Mouse (Mus musculus): ENCODE measurements around the gene Rasgef1c.

The Rasgef1c gene

DNA sequence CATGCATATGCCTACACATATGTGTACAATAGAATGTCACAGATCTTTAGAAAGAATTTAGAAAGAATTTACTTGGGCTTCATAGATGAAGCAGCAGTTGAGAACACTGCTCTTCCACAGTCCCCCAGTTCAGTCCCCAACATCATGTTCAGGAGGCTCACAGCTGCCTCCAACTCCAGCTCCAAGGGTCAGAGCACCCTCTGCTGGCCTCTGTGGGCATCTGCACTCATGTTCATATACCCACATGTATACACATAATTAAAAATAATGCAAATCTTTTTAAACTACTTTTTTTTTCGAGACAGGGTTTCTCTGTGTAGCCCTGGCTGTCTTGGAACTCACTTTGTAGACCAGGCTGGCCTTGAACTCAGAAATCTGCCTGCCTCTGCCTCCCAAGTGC lies 73.0 kb downstream of the Rasgef1c start:
- DNase-seq (ENCODE audit: low read depth, low spot score): no peak

DNA sequence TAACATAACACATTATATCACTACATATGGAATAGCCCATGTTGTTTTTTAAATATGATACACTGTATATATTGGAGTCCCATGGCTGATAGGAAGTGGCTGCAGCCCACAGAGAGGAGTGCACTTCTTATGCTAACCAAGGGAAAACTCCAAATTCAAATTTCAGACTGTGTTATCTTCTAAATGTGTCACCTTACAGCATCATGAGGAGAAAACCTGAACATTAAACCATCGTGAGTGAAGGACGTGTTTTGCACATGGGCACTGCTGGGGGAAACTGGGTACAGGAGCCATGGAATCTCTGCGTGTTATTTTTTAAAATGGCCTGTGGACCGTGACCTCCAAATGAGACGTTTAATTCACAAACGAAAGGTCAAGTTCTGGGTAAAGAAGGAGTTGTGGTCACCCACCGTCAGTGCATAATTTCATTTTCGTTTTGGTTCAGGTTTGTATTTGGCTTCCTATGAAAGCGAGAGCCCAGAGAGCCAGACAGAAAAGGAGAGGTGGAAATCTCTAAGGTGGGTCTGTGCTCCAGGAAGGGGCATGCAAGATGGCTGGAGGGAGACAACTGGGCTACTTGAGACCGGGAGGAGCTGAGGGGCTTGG lies 76.4 kb downstream of the Rasgef1c start:
- no peak for DNase-seq (ENCODE audit: low read depth, low spot score)

DNA sequence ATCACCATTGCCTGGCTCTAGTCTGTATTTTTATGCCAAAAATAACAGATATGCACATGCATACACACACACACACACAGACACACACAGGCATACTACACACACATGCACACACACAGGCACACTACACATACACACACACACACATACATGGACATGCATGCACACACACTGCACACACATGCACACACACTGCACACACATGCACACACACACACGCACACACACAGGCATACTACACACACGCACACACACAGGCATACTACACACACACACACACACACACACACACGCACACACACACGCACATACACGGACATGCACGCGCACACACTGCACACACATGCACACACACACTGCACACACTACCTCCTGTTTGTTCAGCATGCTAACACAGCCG lies 77.3 kb downstream of the Rasgef1c start:
- no peak for DNase-seq (ENCODE audit: low read depth, low spot score)

DNA sequence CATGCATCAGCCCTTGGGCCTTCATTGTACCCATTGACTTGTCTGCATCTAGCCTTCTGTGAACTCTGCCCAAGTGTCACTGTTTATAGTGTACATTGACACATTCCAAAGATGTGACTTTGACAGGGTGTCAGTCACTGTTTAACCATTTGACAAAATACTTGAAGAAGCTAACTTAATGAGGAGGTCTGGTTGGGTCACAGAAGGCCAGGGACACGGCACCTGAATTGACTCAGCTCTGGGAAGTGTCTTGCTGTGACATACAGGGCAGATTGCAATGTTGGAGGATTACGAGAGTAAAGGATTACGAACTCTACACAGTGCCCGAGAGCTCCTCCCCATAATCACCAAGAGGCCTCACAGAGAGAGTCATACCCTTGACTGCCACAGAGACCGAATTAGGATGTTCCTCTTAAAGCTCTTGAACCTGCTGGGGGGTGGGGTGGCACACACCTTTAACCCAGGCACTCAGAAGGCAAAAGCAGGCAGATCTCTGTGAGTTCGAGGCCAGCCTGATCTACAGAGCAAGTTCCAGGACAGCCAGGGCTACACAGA lies 79.1 kb downstream of the Rasgef1c start:
- no peak for DNase-seq (ENCODE audit: low read depth, low spot score)

DNA sequence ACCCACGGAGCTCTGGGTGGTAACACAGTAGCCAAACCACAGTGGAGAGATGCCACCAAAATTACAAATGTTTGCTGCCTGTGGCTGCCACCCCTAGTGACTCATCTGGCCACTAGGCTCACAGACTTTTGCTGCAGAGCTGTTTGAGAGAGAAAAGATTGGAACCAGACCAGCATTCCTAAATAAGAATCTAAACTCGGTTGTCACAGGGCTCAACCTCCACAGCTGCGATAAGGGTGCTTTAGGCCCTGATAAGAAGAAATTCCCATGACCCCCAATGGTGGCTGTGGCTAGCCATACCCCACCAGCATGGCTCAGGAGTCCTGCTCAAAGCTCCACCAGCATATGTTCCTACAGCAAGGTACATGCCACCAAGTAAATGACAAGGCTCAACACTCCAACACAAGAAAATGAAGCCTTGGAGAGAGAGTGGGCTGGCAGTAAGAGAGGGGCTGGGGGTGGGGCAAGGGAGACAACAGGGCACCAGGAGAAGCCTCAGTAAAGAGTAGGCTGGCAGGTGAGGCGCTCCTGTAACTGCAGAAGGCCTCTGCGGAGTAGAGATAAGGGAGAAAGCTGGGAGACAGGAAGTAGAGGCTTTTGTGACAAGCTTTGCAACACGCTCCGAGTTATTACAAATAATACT lies 79.8 kb downstream of the Rasgef1c start:
- DNase-seq (ENCODE audit: low read depth, low spot score): no peak

DNA sequence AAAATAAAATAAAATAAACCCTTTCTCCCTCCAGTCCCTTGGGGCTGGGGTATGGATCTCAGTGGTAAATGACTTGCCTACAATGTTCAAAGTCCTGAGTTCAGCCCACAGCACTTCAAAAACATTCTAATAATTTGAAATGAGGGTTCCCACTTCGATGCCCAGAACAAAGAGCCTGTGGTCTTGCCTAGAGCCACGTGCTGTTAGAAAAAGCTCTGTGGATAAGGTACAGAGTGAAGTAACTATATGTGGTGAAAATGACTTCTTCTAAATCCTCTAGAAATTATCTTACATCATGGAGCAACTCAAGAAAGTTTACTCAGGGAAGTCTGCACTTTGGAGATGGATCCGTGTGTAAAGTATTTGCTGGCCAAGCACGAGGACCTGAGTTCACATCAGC lies 80.5 kb downstream of the Rasgef1c start:
- no peak for DNase-seq (ENCODE audit: low read depth, low spot score)

DNA sequence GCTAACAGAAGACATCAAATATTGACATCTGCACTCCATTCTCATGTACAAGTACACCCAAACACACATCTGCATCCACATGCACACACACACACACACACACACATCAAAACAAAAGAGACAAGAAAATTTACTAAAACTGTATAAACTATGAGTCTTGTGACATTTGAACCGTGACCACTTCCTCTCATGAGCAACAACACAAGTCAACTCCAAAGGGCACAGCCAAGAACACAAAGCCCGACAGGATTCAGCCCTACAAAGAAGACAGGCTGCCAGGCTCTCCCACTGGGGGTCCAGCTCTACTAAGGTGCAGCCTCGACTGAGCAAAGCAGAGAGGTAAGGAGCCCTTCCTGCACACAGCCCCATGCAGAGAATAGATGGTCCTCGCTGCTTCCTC lies 81.2 kb downstream of the Rasgef1c start:
- no peak for DNase-seq (ENCODE audit: low read depth, low spot score)

DNA sequence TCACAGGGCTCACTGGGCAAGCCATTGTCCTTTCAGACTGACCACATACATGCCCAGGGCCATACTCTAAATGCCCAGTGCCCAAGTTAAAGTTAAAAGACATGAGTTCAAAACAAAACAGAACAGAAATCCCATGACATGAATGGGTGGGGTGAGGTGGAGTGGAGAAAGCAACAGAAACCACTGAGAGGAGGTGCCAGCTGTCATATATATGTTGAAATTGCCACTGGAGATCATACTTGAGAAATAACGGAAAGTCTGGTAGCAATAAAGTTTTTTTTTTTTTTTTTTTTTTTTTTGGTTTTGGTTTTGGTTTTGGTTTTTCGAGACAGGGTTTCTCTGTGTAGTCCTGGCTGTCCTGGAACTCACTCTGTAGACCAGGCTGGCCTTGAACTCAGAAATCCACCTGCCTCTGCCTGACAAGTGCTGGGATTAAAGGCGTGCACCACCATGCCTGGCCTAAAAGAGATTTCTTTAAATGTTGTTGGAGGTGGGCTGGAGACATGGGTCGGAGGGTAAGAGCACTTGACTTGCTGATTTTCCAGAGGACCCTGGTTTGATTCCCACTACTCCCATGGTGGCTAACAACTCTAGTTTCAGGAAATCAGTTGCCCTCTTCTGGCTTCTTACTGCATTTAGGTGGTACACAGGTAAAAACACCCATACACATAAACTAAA lies 82.4 kb downstream of the Rasgef1c start:
- DNase-seq (ENCODE audit: low read depth, low spot score): no peak

DNA sequence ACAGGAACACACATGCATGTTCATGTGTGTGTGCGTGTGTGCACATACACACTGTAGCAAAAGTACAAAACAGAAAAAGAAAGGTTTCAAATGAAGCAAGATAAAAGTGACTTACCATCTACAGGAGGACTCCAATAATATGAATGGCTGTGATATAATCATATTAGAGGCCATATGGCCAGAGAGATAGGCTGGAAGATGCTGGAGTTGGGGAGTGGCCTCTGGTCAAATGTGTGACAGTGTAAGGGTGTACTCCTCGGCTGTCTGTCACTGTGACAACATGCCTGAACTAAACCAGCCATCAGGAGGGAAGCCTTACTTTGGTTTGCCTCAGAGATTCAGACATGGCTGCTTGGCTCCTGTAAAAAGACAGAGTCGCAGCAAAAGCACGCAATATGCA lies 83.4 kb downstream of the Rasgef1c start:
- DNase-seq (ENCODE audit: low read depth, low spot score): no peak

DNA sequence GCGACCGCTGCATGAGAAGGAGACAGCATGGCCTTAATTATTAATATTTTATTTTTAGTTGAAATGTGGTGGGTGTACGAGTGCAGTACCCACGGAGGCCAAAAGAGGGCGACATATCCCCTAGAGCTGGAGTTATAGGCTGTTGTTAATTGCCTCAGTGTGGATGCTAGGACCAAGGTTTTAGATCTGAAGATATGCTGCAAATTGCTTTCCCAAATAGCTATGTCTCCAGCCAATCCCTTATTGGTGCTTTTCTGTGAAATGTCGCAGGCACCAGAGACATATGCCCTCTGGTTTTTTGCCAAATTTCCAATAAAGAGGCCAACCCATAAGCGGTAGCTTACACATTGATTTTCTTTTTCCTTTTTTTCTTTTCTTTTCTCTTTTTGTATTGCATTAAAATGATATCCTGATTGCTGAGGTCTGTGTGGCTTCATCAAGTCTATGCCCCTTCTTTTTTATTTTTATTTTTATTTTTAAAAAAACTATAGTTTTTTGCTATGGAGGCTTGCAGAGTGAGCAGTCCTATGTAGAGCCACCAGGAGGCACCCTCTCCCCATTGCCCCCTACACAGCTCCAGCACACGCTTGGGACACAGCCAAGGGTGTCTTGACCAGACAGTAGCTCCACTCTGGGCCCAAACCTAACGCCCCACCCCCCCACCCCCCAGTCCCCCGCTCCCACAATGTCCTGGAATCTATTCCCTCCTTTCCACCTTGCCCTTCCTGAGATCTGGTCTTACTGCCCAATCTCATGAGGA lies 84.8 kb downstream of the Rasgef1c start:
- peak; percentile 66 for DNase-seq (ENCODE audit: low read depth, low spot score)

DNA sequence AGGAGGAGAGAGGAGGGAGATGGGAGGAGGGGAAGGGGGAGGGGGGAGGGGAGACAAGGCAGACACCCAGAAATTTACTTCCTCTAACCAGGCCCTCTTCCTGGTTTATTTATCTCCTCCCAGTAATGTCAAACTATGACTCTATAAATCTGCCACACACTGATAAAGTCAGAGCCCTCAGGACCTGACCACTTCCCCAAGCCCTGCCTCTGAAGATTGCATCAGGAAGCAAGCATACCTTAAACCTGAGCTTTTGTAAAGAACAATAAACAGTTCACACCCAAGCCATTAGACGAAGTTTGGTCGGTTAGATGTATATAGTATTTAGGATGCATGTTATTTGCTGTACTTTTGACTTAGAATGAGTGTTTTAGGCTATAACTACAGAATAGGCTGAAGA lies 92.9 kb downstream of the Rasgef1c start:
- no peak for DNase-seq (ENCODE audit: low read depth, low spot score)

DNA sequence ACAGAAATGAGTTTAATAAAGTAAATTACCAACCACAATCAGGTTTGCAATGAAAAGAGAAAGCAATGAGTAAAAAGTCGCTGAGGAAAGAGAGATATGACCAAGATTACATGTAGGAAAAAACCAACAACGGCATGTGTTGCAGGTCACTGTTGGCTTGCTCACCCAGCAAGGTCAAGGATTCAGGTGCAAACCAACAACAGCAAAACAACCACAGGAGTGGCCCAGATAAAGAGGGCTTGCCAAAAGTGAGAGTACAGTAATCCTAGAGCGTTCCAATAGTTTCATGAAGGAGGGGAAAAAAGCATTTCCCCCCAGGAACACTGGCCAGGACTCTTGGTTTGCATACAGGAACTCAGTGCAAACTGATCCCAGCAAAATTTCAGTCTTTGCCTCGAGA lies 94.8 kb downstream of the Rasgef1c start:
- no peak for DNase-seq (ENCODE audit: low read depth, low spot score)

DNA sequence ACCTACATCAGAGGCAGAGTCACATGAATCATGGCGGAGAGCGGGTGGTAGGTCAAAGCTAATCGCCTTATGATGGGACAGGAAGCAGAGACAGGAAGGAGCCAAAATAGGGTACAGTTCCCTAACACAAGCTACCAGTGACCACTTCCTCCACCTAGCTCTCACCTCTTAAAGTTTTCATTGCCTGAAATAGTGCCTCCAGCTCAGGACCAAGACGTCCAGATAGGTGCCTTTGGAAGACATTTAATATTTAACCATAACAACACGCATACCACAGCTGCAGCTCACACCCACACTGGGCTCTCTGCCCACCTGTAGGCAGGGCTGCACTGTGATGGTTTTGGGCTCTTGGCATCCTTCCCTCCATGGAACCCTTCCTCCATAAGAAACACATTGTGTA lies 95.7 kb downstream of the Rasgef1c start:
- DNase-seq (ENCODE audit: low read depth, low spot score): no peak

DNA sequence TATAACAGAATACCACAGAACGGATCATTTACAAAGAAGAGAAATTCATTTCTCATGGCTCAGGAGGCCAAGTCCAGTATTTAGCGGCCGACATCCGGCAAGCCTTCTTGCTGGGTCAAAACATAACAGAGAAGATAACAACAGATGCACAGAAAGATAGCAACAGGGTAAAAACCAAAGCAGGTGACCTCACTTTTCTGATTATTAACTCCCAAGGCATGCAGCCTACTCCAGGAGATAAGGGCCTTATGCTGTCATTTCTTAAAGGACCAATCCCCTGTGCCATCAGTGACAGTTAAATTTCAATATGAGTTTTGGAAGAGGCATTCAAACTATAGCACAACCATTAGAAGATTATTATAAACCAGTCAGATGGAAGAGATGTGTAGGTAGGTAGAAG lies 101.2 kb downstream of the Rasgef1c start:
- no peak for DNase-seq (ENCODE audit: low read depth, low spot score)

DNA sequence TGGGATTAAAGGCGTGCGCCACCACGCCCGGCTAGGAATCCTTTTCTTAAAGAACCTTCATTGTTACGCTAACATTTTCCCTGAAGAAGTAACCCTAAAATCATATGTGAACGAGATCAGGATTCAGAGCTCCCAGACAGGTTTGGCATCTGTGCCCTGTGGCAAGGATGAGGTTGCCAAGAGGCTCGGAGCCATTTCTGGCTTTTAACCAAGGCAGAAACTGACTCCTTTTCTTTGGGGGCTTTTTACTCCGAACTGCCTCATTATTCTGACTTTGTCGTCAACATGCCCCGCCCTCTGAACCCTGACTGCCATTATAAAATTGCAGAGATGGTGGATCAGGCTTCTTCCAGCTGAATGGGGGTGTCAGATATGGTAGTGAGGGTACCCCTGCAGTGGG lies 106.1 kb downstream of the Rasgef1c start:
- no peak for DNase-seq (ENCODE audit: low read depth, low spot score)

DNA sequence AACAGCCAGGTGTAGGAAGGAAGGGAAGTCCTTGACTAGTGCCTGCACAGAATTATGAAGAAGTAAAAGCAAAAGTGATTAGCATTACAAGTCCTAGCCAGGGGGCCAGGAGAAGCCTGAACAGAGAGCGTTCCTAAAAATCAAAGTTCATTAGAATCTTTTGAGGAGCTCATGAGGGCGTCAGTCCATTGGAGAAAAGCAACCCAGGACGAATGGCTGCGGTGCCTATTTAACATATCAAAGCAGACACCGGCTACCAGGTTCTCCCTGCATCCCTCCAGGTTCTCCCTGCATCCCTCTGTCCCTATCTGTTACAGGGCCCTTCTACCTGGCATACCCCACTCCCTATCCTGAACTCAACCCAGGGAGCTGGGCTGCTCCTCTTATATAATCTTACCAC lies 106.6 kb downstream of the Rasgef1c start:
- no peak for DNase-seq (ENCODE audit: low read depth, low spot score)

DNA sequence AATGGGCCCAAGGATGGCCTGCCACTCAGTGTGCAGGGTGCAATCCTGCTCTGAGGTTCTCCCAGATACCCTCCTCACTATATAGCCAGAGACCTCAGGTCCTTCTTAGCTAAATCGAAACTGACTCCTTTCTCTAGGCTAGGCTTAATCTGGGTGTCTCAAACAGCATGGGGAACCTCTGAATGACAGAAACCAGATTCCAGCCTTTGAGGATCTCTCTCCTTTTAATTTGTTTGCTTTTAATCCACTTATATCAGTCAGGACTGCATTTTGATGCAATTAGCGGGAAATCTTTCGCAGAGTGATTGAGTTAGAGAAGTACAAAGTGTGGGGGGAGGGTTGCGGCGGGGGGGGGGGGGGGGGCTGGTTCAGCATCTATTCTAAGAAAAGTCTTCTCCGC lies 111.4 kb downstream of the Rasgef1c start:
- DNase-seq (ENCODE audit: low read depth, low spot score): no peak

DNA sequence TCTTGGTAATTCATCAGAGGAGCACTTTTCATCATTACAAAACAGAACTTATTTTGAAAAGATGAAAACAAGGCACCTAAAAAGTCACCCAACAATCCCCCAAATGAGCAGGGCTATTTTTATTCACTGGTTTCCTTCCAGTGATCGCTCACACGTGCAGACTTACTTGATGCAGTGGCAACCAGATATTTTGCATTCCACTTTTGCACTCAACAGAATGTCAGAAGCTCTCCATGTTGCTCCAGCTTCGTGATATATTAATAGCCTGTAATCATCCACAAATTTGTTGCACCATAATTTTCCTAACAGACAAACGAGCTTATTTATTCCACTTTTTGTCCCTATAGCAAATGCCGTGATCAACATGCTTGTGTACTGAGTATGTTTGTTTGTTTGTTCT lies 114.9 kb downstream of the Rasgef1c start:
- no peak for DNase-seq (ENCODE audit: low read depth, low spot score)

DNA sequence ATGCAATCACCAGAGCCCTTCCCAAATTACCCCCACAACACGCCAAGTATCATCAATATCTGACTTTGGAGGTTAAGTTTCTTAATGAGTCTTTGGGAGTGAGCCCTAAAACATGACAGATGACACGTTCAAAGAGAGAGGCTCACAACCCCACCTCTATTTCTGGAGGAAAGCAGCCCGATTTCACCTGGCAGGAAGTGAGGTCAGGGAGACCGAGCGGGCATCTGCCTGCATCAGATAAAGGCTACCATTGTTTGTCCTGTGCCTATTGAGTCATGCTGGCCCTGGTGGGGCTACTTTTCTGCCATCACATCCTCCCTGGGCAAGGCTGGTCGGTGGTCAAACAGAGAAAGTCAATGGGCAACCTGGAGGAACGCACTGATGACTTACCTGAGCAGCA lies 115.9 kb downstream of the Rasgef1c start:
- no peak for DNase-seq (ENCODE audit: low read depth, low spot score)

DNA sequence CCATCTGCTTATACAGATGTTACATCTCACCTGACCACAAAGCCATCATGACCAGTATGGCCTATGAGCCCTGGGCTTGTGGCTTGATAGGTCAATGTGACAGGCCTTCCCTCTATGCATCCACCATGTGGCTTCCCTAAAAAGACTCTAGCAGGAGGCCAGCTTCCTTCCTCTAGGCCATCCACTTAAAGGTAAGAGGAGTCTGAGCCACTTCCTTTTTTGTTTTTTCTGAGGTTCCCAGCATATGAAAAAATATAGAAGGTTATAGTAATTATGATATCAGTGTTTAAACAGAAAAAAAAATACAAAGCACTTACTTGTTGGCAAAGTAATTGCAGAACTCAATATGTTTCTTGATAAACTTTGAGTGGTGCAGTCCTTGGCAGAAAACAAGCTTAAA lies 117.2 kb downstream of the Rasgef1c start:
- no peak for DNase-seq (ENCODE audit: low read depth, low spot score)

DNA sequence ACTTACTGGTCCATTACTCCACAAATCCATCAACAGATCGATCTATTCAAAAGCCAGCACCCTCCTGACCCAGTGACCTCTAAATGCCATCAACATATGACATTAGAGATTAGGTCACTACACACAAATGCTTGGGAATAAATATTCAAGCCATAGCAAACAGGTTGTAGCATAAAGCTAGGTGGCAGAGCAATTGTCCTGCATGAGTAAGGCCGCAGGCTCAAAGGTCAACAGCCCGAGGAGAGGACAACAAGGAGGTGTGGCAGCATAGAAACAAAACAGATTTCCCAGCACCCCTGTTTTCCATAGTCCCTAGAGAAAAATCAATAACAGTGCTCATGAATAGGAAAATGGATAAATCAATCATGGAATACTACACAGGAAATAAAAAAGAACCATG lies 120.5 kb downstream of the Rasgef1c start:
- DNase-seq (ENCODE audit: low read depth, low spot score): no peak

DNA sequence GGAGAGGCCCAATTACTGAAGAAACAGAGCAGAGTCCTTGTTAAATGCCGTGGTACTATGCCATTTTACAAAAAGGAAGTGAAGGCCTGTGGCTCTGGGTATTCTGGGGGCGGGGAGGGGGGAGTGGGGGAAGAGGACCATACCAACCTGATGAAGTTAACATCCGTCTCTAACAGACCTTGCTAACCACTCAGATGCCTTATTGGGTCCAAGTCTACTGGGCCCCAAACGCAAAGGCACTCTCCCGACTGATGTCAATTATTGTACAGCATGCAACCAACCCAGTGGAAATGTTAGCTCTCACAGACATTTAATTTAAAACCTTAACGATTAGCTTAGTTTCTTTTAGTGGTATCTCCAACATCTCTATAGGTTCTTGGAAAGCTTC lies 122.8 kb downstream of the Rasgef1c start:
- no peak for DNase-seq (ENCODE audit: low read depth, low spot score)
